Mouse (Mus musculus) kidney, embryonic 14.5 days (tissue): Measurements from ENCODE around the gene Slc25a35. TPM values are rescaled to one million over a fixed set of nuclear protein-coding genes. Genes with fewer than 3 reads are reported as not detected.
"Not testable (repeated sequence)": the region's sequence is repeated elsewhere in the genome, so short reads cannot be mapped to it uniquely, and the experiment has no call there.

Experiments
- ATAC-seq: fragments of 200-750 bp; cut with Nextera tagmentation; 2 replicates; pipeline ENCODE4 v1.8.0; 2017; ENCODE audit warnings: moderate number of reproducible peaks, mild to moderate bottlenecking, moderate TSS enrichment, moderate library complexity; ENCODE audit not compliant: low FRiP score, low TSS enrichment
- H3K27ac ChIP-seq: fragments of 300-500 bp; sonication (generic); 2 replicates; pipeline ENCODE4 v1.5.1; 2014; ENCODE audit warnings: low read depth, mild to moderate bottlenecking, low read length, moderate library complexity, mixed read lengths
- H3K27me3 ChIP-seq: fragments of 300-500 bp; sonication (generic); 2 replicates; pipeline ENCODE4 v1.6.1; 2014; ENCODE audit warnings: mild to moderate bottlenecking, low read length; ENCODE audit not compliant: control insufficient read depth, insufficient read depth
- H3K36me3 ChIP-seq: fragments of 300-500 bp; sonication (generic); 2 replicates; pipeline ENCODE4 v1.6.1; 2014; ENCODE audit warnings: low read length, mixed read lengths; ENCODE audit not compliant: control insufficient read depth, insufficient read depth
- H3K4me1 ChIP-seq: fragments of 300-500 bp; sonication (generic); 2 replicates; pipeline ENCODE4 v1.6.1; 2014; ENCODE audit warnings: low read length, mixed read lengths; ENCODE audit not compliant: control insufficient read depth, insufficient read depth
- H3K4me2 ChIP-seq: fragments of 300-500 bp; sonication (generic); replicated peaks from 2 replicates; pipeline ENCODE4 v1.6.1; 2014; ENCODE audit warnings: low read depth, mild to moderate bottlenecking, low read length
- H3K4me3 ChIP-seq: fragments of 300-500 bp; sonication (generic); 2 replicates; pipeline ENCODE4 v1.5.1; 2014; ENCODE audit warnings: mild to moderate bottlenecking, low read length
- H3K9ac ChIP-seq: fragments of 300-500 bp; sonication (generic); 2 replicates; pipeline ENCODE4 v1.6.1; 2014; ENCODE audit warnings: low read depth, mild to moderate bottlenecking, low read length, moderate library complexity
- H3K9me3 ChIP-seq: fragments of 300-500 bp; sonication (generic); 2 replicates; pipeline ENCODE4 v1.6.1; 2016; ENCODE audit warnings: low read length; ENCODE audit not compliant: control insufficient read depth
- WGBS: fragments of 180-500 bp; shearing (Covaris S2); extraction: QIAGEN DNeasy Blood & Tissue Kit; methylation state at CpG from one replicate; pipeline ENCODE4 v1.1.7; 2014; 5-methylcytosine and 5-hydroxymethylcytosine counted together
- polyA plus RNA-seq: library from polyadenylated mRNA; unstranded; fragments of >200 nt; fragmentation: Nextera tagmentation; extraction: Ambion mirVana; gene quantifications from 2 replicates; pipeline ENCODE4 v1.2.1, GENCODE M21; 2014

Gene Slc25a35
- polyA plus RNA-seq, 1 experiment from 2014 or later = 4.5 TPM

DNA sequence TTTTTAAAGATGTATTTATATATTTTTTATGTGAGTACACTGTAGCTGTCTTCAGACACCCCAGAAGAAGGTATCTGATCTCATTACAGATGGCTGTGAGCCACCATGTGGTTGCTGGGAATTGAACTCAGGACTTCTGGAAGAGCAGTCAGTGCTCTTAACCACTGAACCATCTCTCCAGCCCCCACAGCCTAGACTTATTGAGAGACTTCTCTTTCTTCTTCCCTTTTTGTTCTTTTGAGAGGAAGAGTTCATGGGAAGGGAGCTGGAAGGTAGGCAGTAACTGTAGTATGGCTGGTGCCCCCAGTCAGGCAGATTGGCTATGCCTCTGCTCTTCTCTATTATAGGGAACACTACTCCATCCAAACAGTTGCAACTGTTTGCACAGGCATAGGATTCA is 38.6 kb downstream of the Slc25a35 start:
- H3K36me3 ChIP-seq = peaks cover 19% of the 10 kb centered on the region
- not testable (repeated sequence) for H3K27me3 ChIP-seq

GRCm38 (mm10) chr11:69008182-69009121 is 40.5 kb downstream of the Slc25a35 start, which contains the start of gene Pfas:
Gene Pfas, minus strand, starts transcription at chr11:69008460.
- Histone ChIP-seq H3K27me3 (no peaks in the 10 kb centered on the region), H3K36me3 (peaks cover 2% of the 10 kb centered on the region), H3K9me3 (no peaks in the 10 kb centered on the region), H3K4me3 (peak within 1 kb of the TSS; percentile 87), H3K27ac (peak within 1 kb of the TSS; percentile 62), H3K9ac (peak within 1 kb of the TSS; percentile 78), H3K4me1 (peaks cover 12% of the 10 kb centered on the region; the same call in 1 of the 2 replicates), H3K4me2 (peak within 1 kb of the TSS; percentile 68)
- ATAC-seq = peak; percentile 85
- 10% methylated on average over 38 of the region's 38 CpGs for WGBS

More for the DNA sequence above, 38.6 kb downstream of the Slc25a35 start:
- not testable (repeated sequence) for H3K9me3 ChIP-seq, ATAC-seq, H3K9ac ChIP-seq, H3K27ac ChIP-seq, H3K4me3 ChIP-seq, H3K4me2 ChIP-seq
- peaks cover 12% of the 10 kb centered on the region; the same call in 1 of the 2 replicates for H3K4me1 ChIP-seq

DNA sequence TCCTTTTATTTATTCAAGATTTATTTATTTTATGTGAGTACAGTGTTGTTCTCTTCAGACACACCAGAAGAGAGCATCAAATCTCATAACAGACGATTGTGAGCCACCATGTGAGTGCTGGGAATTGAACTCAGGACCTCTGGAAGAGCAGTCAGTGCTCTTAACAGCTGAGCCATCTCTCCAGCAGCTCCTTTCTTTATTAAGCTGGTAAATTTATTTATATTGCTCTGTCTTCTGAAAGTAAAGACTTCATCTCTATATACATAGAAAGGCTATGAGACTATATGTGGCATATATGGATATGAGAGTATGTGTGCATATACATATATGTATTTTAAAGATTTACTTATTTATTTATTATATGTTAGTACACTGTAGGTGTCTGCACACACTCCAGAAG is 41.6 kb downstream of the Slc25a35 start:
- H3K4me3 ChIP-seq = no peak overlapping the region
- no peaks in the 10 kb centered on the region for H3K9me3 ChIP-seq
- WGBS = 95% methylated on average over 1 of the region's 1 CpGs
- H3K27ac ChIP-seq = no peak overlapping the region
- no peak overlapping the region for H3K9ac ChIP-seq
- no peaks in the 10 kb centered on the region for H3K27me3 ChIP-seq
- H3K4me1 ChIP-seq = peaks cover 12% of the 10 kb centered on the region; the same call in 1 of the 2 replicates
- no peak overlapping the region for H3K4me2 ChIP-seq
- no peaks in the 10 kb centered on the region for H3K36me3 ChIP-seq
- no peak for ATAC-seq

GRCm38 (mm10) chr11:69010400-69011323 is 42.7 kb downstream of the Slc25a35 start:
- Histone ChIP-seq H3K4me3 (no peak overlapping the region; the same call in 1 of the 2 replicates), H3K9ac (no peak overlapping the region), H3K4me2 (peak overlapping the region; percentile 84; the same call in 1 of the 2 replicates), H3K4me1 (peaks cover 12% of the 10 kb centered on the region; the same call in 1 of the 2 replicates), H3K27me3 (no peaks in the 10 kb centered on the region), H3K9me3 (no peaks in the 10 kb centered on the region), H3K27ac (no peak overlapping the region), H3K36me3 (no peaks in the 10 kb centered on the region)
- WGBS = 93% methylated on average over 15 of the region's 15 CpGs
- ATAC-seq = no peak

DNA sequence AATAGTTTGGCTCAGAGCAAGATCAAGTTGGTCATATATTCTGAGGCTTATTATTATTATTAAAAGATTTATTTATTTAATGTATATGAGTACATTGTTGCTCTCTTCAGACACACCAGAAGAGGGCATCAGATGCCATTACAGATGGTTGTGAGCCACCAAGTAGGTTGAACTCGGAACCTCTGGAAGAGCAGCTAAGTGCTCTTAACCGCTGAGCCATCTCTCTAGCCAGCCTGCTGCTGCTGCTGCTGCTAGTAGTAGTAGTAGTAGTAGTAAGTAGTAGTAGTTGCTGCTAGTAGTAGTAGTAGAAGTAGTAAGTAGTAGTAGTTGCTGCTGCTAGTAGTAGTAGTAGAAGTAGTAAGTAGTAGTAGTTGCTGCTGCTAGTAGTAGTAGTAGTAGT is 43.5 kb downstream of the Slc25a35 start:
- H3K4me1 ChIP-seq = peaks cover 12% of the 10 kb centered on the region; the same call in 1 of the 2 replicates
- H3K27me3 ChIP-seq, ATAC-seq, H3K9ac ChIP-seq, H3K36me3 ChIP-seq, H3K9me3 ChIP-seq: not testable (repeated sequence)
- WGBS = 71% methylated on average over 2 of the region's 2 CpGs
- peak overlapping the region; percentile 55 for H3K4me3 ChIP-seq
- H3K4me2 ChIP-seq = peak overlapping the region; percentile 84
- peak overlapping the region; percentile 88; the same call in 1 of the 2 replicates for H3K27ac ChIP-seq

GRCm38 (mm10) chr11:69012071-69012601 is 44.2 kb downstream of the Slc25a35 start:
- H3K27ac ChIP-seq = peak overlapping the region; percentile 88
- no peaks in the 10 kb centered on the region for H3K36me3 ChIP-seq
- peaks cover 15% of the 10 kb centered on the region; the same call in 1 of the 2 replicates for H3K4me1 ChIP-seq
- H3K9ac ChIP-seq = peak overlapping the region; percentile 71
- no peaks in the 10 kb centered on the region for H3K27me3 ChIP-seq
- H3K4me2 ChIP-seq = peak overlapping the region; percentile 84
- 2% methylated on average over 18 of the region's 18 CpGs for WGBS
- peak; percentile 32; the same call in 1 of the 2 replicates for ATAC-seq
- H3K4me3 ChIP-seq = peak overlapping the region; percentile 55
- H3K9me3 ChIP-seq = no peaks in the 10 kb centered on the region

- 3% methylated on average over 38 of the region's 38 CpGs for WGBS
- no peaks in the 10 kb centered on the region for H3K27me3 ChIP-seq
- H3K9ac ChIP-seq = peak within 1 kb of the TSS; percentile 90
- peak; percentile 97 for ATAC-seq
- no peaks in the 10 kb centered on the region for H3K9me3 ChIP-seq
- H3K36me3 ChIP-seq = no peaks in the 10 kb centered on the region
- peak within 1 kb of the TSS; percentile 92 for H3K27ac ChIP-seq
- H3K4me1 ChIP-seq = peaks cover 9% of the 10 kb centered on the region; the same call in 1 of the 2 replicates
- peak within 1 kb of the TSS; percentile 82 for H3K4me2 ChIP-seq
- H3K4me3 ChIP-seq = peak within 1 kb of the TSS; percentile 81
These were observed 47.9 kb downstream of the Slc25a35 start, which contains the start of gene Ctc1 for GRCm38 (mm10) chr11:69015644-69016441. Gene Ctc1, plus strand, starts transcription at chr11:69015911.

DNA sequence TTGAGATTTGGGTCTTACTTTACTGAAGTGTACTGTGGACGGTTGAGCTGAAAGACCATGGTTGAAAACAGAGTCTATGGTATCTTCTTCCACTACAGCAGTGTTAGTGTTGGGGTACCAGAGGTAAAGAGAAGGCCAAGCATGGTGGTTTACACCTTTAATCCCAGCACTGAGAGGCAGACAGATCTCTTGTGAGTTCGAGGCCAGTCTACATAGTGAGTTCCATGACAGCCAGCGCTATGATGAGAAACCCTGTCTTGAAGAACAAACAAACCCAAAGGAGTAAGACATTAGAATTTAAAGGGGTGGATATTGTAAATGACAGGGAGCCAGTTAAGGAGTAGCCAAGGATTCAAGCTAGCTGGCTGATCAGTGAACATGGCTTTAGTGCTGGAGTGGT is 48.8 kb downstream of the Slc25a35 start:
- H3K9ac ChIP-seq = peak overlapping the region; percentile 90
- H3K9me3 ChIP-seq = no peaks in the 10 kb centered on the region
- peak overlapping the region; percentile 81 for H3K4me3 ChIP-seq
- no peak for ATAC-seq
- H3K36me3 ChIP-seq = peaks cover 6% of the 10 kb centered on the region
- peak overlapping the region; percentile 82 for H3K4me2 ChIP-seq
- no peaks in the 10 kb centered on the region for H3K27me3 ChIP-seq
- peak overlapping the region; percentile 92; the same call in 1 of the 2 replicates for H3K27ac ChIP-seq
- peaks cover 6% of the 10 kb centered on the region; the same call in 1 of the 2 replicates for H3K4me1 ChIP-seq
- 71% methylated on average over 3 of the region's 3 CpGs for WGBS
